Mouse (Mus musculus): ENCODE data around the gene Pgf. TPM values are rescaled to one million over a fixed set of nuclear protein-coding genes. Genes with fewer than 3 reads are reported as not detected.

Pgf gene
- polyA plus RNA-seq, 1 experiment from 2014 or later, result 15.9 TPM

DNA sequence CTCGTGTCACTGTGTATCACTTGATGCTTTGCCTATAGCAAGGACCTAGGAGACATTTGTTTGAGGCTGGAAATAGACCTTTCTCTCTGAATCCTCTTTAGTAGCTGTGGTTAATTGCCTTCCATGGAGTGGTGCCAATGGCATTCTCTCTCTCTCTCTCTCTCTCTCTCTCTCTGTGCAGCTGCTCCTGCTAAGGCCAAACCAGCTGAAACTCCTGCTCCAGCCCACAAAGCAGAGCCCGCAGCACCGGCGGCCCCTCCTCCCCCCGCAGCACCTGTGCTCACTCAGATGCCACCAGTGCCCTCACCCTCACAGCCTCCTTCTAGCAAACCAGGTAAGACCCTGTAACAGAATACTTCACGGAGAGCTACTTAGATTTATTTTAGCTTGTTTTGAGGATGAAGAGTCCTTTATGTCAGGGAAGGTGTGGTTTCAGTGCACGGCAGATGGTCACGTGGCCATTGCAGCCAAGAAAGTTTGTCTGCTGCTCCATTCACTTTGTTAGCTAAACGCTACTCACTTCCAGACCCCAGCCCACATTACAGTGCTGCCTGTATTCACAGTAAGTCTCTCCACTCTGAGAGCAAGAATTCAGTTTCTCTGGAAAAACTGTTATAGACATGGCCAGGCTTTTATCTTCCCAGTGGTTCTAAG lies 55.7 kb downstream of the Pgf start:
- peaks cover 69% of the 10 kb centered on the region for H3K36me3 ChIP-seq
- H3K27ac ChIP-seq (replicated peaks), result no peak overlapping the region
- H3K9me3 ChIP-seq (replicated peaks), result no peaks in the 10 kb centered on the region
- no peaks in the 10 kb centered on the region for H3K27me3 ChIP-seq
- H3K4me3 ChIP-seq (replicated peaks), result no peak overlapping the region
- no peak overlapping the region for H3K4me2 ChIP-seq (replicated peaks)
- WGBS, result 76% methylated on average over 9 of the region's 9 CpGs
- peaks cover 8% of the 10 kb centered on the region; the same call in 1 of the 2 replicates for H3K4me1 ChIP-seq
- H3K9ac ChIP-seq, result no peak overlapping the region
- 0 out of 2 replicates have a peak, but pooled peaks have one; percentile 11 for ATAC-seq (ENCODE audit: insufficient number of reproducible peaks, low FRiP score, low TSS enrichment, low read depth)

Other genes with a start within 250 kb of the Pgf start
- gene Fcf1, start 206.9 kb downstream of the Pgf start, polyA plus RNA-seq (2015; fragmentation: Nextera tagmentation; extraction: Ambion mirVana), result 125 and 130 TPM in 2 replicates
- gene Arel1, start 206.9 kb downstream of the Pgf start, polyA plus RNA-seq (2015; fragmentation: Nextera tagmentation; extraction: Ambion mirVana), result 10.8 and 11.0 TPM in 2 replicates
- gene Ylpm1, start 181.5 kb downstream of the Pgf start, polyA plus RNA-seq (2015; fragmentation: Nextera tagmentation; extraction: Ambion mirVana), result 29.2 and 30.5 TPM in 2 replicates
- gene Prox2, start 67.0 kb downstream of the Pgf start, polyA plus RNA-seq (2015; fragmentation: Nextera tagmentation; extraction: Ambion mirVana), result 3.1 and 4.0 TPM in 2 replicates
- gene Dlst, start 67.0 kb downstream of the Pgf start, polyA plus RNA-seq (2015; fragmentation: Nextera tagmentation; extraction: Ambion mirVana), result 105 and 106 TPM in 2 replicates
- gene Rps6kl1, start 26.5 kb downstream of the Pgf start, polyA plus RNA-seq (2015; fragmentation: Nextera tagmentation; extraction: Ambion mirVana), result 0.69 and 1.1 TPM in 2 replicates
- 91.1 and 94.6 TPM in 2 replicates for gene Eif2b2, start 41.7 kb upstream of the Pgf start, polyA plus RNA-seq (2015; fragmentation: Nextera tagmentation; extraction: Ambion mirVana)
- gene Mlh3, start 92.8 kb upstream of the Pgf start, polyA plus RNA-seq (2015; fragmentation: Nextera tagmentation; extraction: Ambion mirVana), result 7.5 and 8.4 TPM in 2 replicates
- 50.8 and 60.2 TPM in 2 replicates for gene Acyp1, start 110.6 kb upstream of the Pgf start, polyA plus RNA-seq (2015; fragmentation: Nextera tagmentation; extraction: Ambion mirVana)
- gene Zc2hc1c, start 110.8 kb upstream of the Pgf start, polyA plus RNA-seq (2015; fragmentation: Nextera tagmentation; extraction: Ambion mirVana), result 1.7 and 2.4 TPM in 2 replicates
- gene Nek9, start 161.6 kb upstream of the Pgf start, polyA plus RNA-seq (2015; fragmentation: Nextera tagmentation; extraction: Ambion mirVana), result 23.9 and 25.4 TPM in 2 replicates
- gene Tmed10, start 197.1 kb upstream of the Pgf start, polyA plus RNA-seq (2015; fragmentation: Nextera tagmentation; extraction: Ambion mirVana), result 322 and 334 TPM in 2 replicates

All from embryonic facial prominence, embryonic 15.5 days (tissue).